Mouse (Mus musculus) lung, postnatal 0 days (tissue): ENCODE measurements at regions not wholly inside any gene's neighbourhood (a gene's known extent, or its start where the extent isn't known, plus 50 kb on each side); places are given as distances from the start of the nearest gene placed in this dataset.

Experiments
- CTCF ChIP-seq: IDR thresholded peaks from 2 replicates; pipeline ENCODE4 v1.5.1; 2016; ENCODE audit warnings: antibody characterized with exemption, mild to moderate bottlenecking
- EP300 ChIP-seq: IDR thresholded peaks from 2 replicates; pipeline ENCODE4 v1.6.1; 2016; ENCODE audit warnings: antibody characterized with exemption, mild to moderate bottlenecking, control low read depth

DNA sequence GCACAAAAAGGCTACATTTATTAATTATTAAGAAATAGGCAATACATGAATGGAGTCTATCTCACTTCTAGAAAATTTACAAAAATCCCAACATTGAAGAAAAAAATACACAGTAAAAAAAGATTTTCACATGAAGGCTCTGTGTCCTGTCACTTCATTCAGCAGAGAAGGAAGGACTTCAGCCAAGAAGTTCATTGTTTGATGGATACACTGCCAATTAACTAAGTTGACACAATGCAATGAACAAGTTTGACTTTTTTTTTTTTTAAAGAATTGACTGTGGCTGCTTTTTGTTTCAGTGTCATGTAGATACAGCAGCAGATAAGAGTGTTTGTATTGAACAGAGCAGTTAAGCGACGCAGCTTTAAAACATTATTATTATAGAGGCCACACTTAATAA lies 1304.3 kb upstream of the Tenm2 start:
- TF ChIP-seq CTCF (no peak), EP300 (no peak)
